19 mouse cellular contexts compared by ENCODE assay signal in the genomic region with DNA sequence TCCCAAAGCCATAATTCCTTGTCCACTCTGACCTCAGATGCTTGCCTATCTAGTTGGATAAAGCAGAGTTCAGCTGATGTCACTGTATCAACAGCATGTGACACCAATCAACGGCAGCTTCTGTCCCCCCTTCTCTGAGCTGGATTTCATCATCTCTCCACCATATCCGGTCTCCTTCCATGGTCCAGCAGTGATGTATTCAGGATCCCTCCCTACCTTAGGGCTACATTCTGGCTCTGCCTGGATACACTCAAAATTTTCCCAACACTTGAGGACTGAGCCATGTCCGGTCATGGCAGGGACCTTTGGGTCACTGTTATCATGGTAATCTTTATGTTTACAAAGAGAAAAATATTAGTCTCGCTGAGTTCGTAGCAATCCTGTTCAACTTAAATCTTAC.
DNase-seq lines count a peak whose midpoint lies in the region; ATAC-seq and TF ChIP-seq lines count a peak whose summit lies in the region.
"Had no signal": no experiment of that assay in that cellular context is flagged by ENCODE, and none has a peak within 500 bp of the region (broad histone marks: within the 10 kb centered on the region; RNA-seq: fewer than 3 reads in every experiment).

No protein-coding gene starts in this region.

- DNase-seq in heart, adult 2 months = no peak
- no peak for DNase-seq in lung, embryonic 14.5 days
- no peak for DNase-seq in lung, postnatal 4 days
- peak; percentile 74 for DNase-seq in Patski (ENCODE audit: low read depth, low spot score)
- DNase-seq: adrenal gland, postnatal 10 days; cerebellum, adult 11-12 months; cerebellum, adult 9-11 months; cerebellum, postnatal 36 days; forebrain, postnatal 0 days; kidney, adult 8-10 months had no signal

- peak overlapping the region; percentile 44 for H3K27ac ChIP-seq in heart, adult 2 months
- no peak overlapping the region for H3K27ac ChIP-seq in heart, embryonic 11.5 days (ENCODE audit: low read depth, low read length)
- H3K27ac ChIP-seq in lung, embryonic 14.5 days (ENCODE audit: low read depth) = no peak overlapping the region
- peak overlapping the region; percentile 87 for H3K27ac ChIP-seq in brown adipose tissue, adult 24 weeks (replicated peaks; ENCODE audit: low read depth, low read length)
- H3K27ac ChIP-seq in hindbrain, embryonic 12.5 days = no peak overlapping the region
- H3K27ac ChIP-seq: embryonic facial prominence, embryonic 13.5 days; forebrain, embryonic 13.5 days; heart, embryonic 13.5 days had no signal

- no peak overlapping the region for H3K4me3 ChIP-seq in heart, adult 2 months
- no peak overlapping the region for H3K4me3 ChIP-seq in heart, embryonic 11.5 days (ENCODE audit: low read depth, low read length)
- H3K4me3 ChIP-seq in lung, embryonic 14.5 days (ENCODE audit: low read depth, low read length) = no peak overlapping the region
- no peak overlapping the region for H3K4me3 ChIP-seq in brown adipose tissue, adult 24 weeks (ENCODE audit: insufficient read depth, low read depth, low read length)
- H3K4me3 ChIP-seq in hindbrain, embryonic 12.5 days = no peak overlapping the region
- H3K4me3 ChIP-seq: embryonic facial prominence, embryonic 13.5 days; forebrain, embryonic 13.5 days; heart, embryonic 13.5 days had no signal

- intact Hi-C loops in heart, adult 2 months (cut with DNase I) = no loop called here

- in situ Hi-C loops in Patski (cut with MboI; ENCODE audit: low pct_unique_long_range_greater_than_20kb) = no loop called here

- no peak for TF ChIP-seq POLR2A in heart, adult 2 months (IDR thresholded peaks at IDR 0.05; ENCODE audit: insufficient read depth, low read depth, low read length)

- H3K4me1 ChIP-seq in heart, adult 2 months (ENCODE audit: control insufficient read depth, insufficient read depth, low read length) = peaks cover 24% of the 10 kb centered on the region
- H3K4me1 ChIP-seq in heart, embryonic 11.5 days (ENCODE audit: control insufficient read depth, insufficient read depth, low read length) = peaks cover 5% of the 10 kb centered on the region; the same call in 1 of the 2 replicates
- peaks cover 3% of the 10 kb centered on the region; the same call in 1 of the 2 replicates for H3K4me1 ChIP-seq in lung, embryonic 14.5 days (ENCODE audit: insufficient read depth)
- H3K4me1 ChIP-seq in brown adipose tissue, adult 24 weeks (ENCODE audit: control insufficient read depth, insufficient read depth, insufficient read length, low read length) = peaks cover 17% of the 10 kb centered on the region
- peaks cover 13% of the 10 kb centered on the region for H3K4me1 ChIP-seq in hindbrain, embryonic 12.5 days

- no peak overlapping the region for H3K9ac ChIP-seq in heart, adult 2 months (ENCODE audit: low read depth, low read length)
- H3K9ac ChIP-seq in heart, embryonic 11.5 days (ENCODE audit: low read depth, low read length) = no peak overlapping the region
- H3K9ac ChIP-seq in lung, embryonic 14.5 days = no peak overlapping the region
- no peak overlapping the region for H3K9ac ChIP-seq in hindbrain, embryonic 12.5 days
- H3K9ac ChIP-seq: embryonic facial prominence, embryonic 13.5 days; forebrain, embryonic 13.5 days; forebrain, postnatal 0 days; heart, embryonic 13.5 days had no signal

- CTCF ChIA-PET in Patski (lab: Charles Lee) = interaction anchor here (1.0 to 2.1 kb wide), 5 partner anchors 8 to 37 kb away, joined by 3 to 10 read pairs (median 3); no protein-coding TSS in a partner anchor

- H3K4me2 ChIP-seq in heart, embryonic 11.5 days = no peak overlapping the region
- no peak overlapping the region for H3K4me2 ChIP-seq in lung, embryonic 14.5 days
- H3K4me2 ChIP-seq in hindbrain, embryonic 12.5 days (replicated peaks) = no peak overlapping the region
- H3K4me2 ChIP-seq: embryonic facial prominence, embryonic 13.5 days; forebrain, embryonic 13.5 days; heart, embryonic 13.5 days had no signal

- POLR2A ChIA-PET in Patski (lab: Charles Lee) = interaction anchor here (1.6 kb wide), 1 partner anchor 11 kb away, joined by 11 read pairs; no protein-coding TSS in a partner anchor

- TF ChIP-seq CTCF in heart, adult 2 months (IDR thresholded peaks at IDR 0.05) = no peak
- TF ChIP-seq CTCF in lung, embryonic 14.5 days (IDR thresholded peaks at IDR 0.05; ENCODE audit: low read depth) = no peak
- no peak for TF ChIP-seq CTCF in Patski (IDR thresholded peaks at IDR 0.05)

- no peaks in the 10 kb centered on the region for H3K79me2 ChIP-seq in heart, adult 2 months (replicated peaks; ENCODE audit: control insufficient read depth, insufficient read depth, low read length)

- TF ChIP-seq EP300 in heart, adult 2 months (IDR thresholded peaks at IDR 0.05; ENCODE audit: insufficient read depth, low read depth, low read length) = no peak

- WGBS in heart, adult 2 months = 72% methylated on average over 5 of the region's 5 CpGs
- 87% methylated on average over 5 of the region's 5 CpGs for WGBS in heart, embryonic 11.5 days (ENCODE audit: insufficient replicate concordance)
- WGBS in lung, embryonic 14.5 days = 50% methylated on average over 5 of the region's 5 CpGs
- 91% methylated on average over 5 of the region's 5 CpGs for WGBS in hindbrain, embryonic 12.5 days

- H3K36me3 ChIP-seq in heart, adult 2 months (ENCODE audit: control insufficient read depth, insufficient read depth, low read length) = peaks cover 3% of the 10 kb centered on the region
- H3K36me3 ChIP-seq in heart, embryonic 11.5 days (ENCODE audit: control insufficient read depth, insufficient read depth, low read length) = no peaks in the 10 kb centered on the region
- no peaks in the 10 kb centered on the region for H3K36me3 ChIP-seq in lung, embryonic 14.5 days (ENCODE audit: insufficient read depth)
- peaks cover 3% of the 10 kb centered on the region; the same call in 1 of the 2 replicates for H3K36me3 ChIP-seq in hindbrain, embryonic 12.5 days

- H3K27me3 ChIP-seq in heart, adult 2 months (ENCODE audit: control insufficient read depth, insufficient read depth, low read length) = no peaks in the 10 kb centered on the region
- no peaks in the 10 kb centered on the region for H3K27me3 ChIP-seq in heart, embryonic 11.5 days (ENCODE audit: control insufficient read depth, insufficient read depth, low read length)
- no peaks in the 10 kb centered on the region for H3K27me3 ChIP-seq in lung, embryonic 14.5 days (ENCODE audit: insufficient read depth, low read length)
- H3K27me3 ChIP-seq in Patski = no peaks in the 10 kb centered on the region
- H3K27me3 ChIP-seq in hindbrain, embryonic 12.5 days = no peaks in the 10 kb centered on the region
- H3K27me3 ChIP-seq: embryonic facial prominence, embryonic 13.5 days; forebrain, embryonic 13.5 days; heart, embryonic 13.5 days had no signal

- ATAC-seq in heart, embryonic 11.5 days (replicated peaks; ENCODE audit: insufficient number of reproducible peaks, low FRiP score, low TSS enrichment) = no peak
- ATAC-seq in lung, embryonic 14.5 days (ENCODE audit: insufficient read depth) = peak; percentile 56; the same call in 1 of the 2 replicates
- peak; percentile 67 for ATAC-seq in Patski
- no peak for ATAC-seq in hindbrain, embryonic 12.5 days (ENCODE audit: low FRiP score)
- ATAC-seq: forebrain, embryonic 13.5 days; forebrain, postnatal 0 days; hindbrain, embryonic 16.5 days; inflammation-experienced regulatory T-cells, adult 6 months; intestine, postnatal 0 days had no signal

- H3K9me3 ChIP-seq in heart, embryonic 11.5 days (replicated peaks; ENCODE audit: control insufficient read depth, low read length) = 0 out of 2 replicates have a peak, but pooled peaks cover 2% of the 10 kb centered on the region
- no peaks in the 10 kb centered on the region; the same call in 1 of the 2 replicates for H3K9me3 ChIP-seq in lung, embryonic 14.5 days (ENCODE audit: low read depth, low read length)
- H3K9me3 ChIP-seq in hindbrain, embryonic 12.5 days (replicated peaks) = 0 out of 2 replicates have a peak, but pooled peaks cover 4% of the 10 kb centered on the region
- H3K9me3 ChIP-seq: forebrain, embryonic 13.5 days; heart, embryonic 13.5 days had no signal

Comparison
In these comparisons a context has a peak if more than half of its experiments do, and no peak if none do; other contexts are left out.
1. H3K27ac ChIP-seq: peak in heart, adult 2 months (single experiment) and brown adipose tissue, adult 24 weeks (single experiment); none in heart, embryonic 11.5 days (single experiment), lung, embryonic 14.5 days (single experiment) and hindbrain, embryonic 12.5 days (single experiment).
2. ATAC-seq: peak in lung, embryonic 14.5 days (single experiment) and Patski (single experiment); none in heart, embryonic 11.5 days (single experiment) and hindbrain, embryonic 12.5 days (single experiment).